Mouse (Mus musculus) layer of hippocampus, adult 11-12 months (tissue): ENCODE results near the gene Gm21854.
"Not testable (repeated sequence)": the region's sequence is repeated elsewhere in the genome, so short reads cannot be mapped to it uniquely, and the experiment has no call there.

ENCODE experiments used
- DNase-seq: peaks from one replicate; pipeline ENCODE4 v3.0.0; 2022; ENCODE audit warnings: low spot score

Gm21854 gene

GRCm38 (mm10) chrY:5656686-5657085 is at the start of gene Gm21854:
Gene Gm21854 (plus strand): TSS chrY:5656986.
- DNase-seq: not testable (repeated sequence)
